Mouse (Mus musculus) heart, adult 2 months (tissue): ENCODE measurements at regions not wholly inside any gene's neighbourhood (a gene's known extent, or its start where the extent isn't known, plus 50 kb on each side); places are given as distances from the start of the nearest gene placed in this dataset.

Experiments
- CTCF ChIP-seq: fragments of 200-600 bp; IDR thresholded peaks from 2 replicates; pipeline ENCODE4 v1.8.1; 2022; ENCODE audit warnings: antibody characterized with exemption, mild to moderate bottlenecking, moderate library complexity
- EP300 ChIP-seq: fragments of 200-500 bp; IDR thresholded peaks from 2 replicates; pipeline ENCODE4 v1.6.1; 2011; ENCODE audit warnings: low read depth, low read length, control low read depth; ENCODE audit not compliant: insufficient read depth
- POLR2A ChIP-seq: fragments of 200-500 bp; IDR thresholded peaks from 2 replicates; pipeline ENCODE4 v1.6.1; 2011; ENCODE audit warnings: mild to moderate bottlenecking, low read depth, low read length, control low read depth; ENCODE audit not compliant: insufficient read depth

GRCm38 (mm10) chr17:87563375-87563774 is 72.4 kb upstream of the Epcam start:
- TF ChIP-seq CTCF = no peak
- no peak for TF ChIP-seq POLR2A
- TF ChIP-seq EP300 = no peak
